32 mouse cellular contexts compared by ENCODE assay signal in the genomic region with DNA sequence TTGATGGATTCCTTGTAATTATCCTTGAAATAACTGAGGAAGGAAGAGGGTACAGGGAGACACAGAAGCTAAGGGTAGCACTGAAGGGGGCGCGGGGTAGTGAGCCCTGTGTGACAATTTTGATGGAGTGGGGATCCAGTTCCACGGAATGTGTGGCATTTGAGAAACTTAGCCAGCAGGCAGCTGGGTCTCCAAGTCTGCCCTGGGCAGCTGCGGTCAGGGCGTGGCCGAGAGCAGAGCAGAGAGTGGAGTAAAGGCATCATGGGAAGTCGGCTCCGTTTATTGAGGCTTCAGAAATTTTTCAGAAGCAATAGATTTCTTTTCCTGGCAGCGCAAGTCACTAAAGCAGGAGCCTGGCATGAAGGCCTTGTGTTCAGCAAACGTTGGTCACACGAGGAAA. TPM values are rescaled to one million over a fixed set of nuclear protein-coding genes. Genes with fewer than 3 reads are reported as not detected.
DNase-seq lines count a peak whose midpoint lies in the region; ATAC-seq lines count a peak whose summit lies in the region.
"Had no signal": no experiment of that assay in that cellular context is flagged by ENCODE, and none has a peak within 500 bp of the region (broad histone marks: within the 10 kb centered on the region; RNA-seq: fewer than 3 reads in every experiment).

No protein-coding gene starts in this region.

- H3K4me1 ChIP-seq in heart, embryonic 10.5 days = peaks cover 5% of the 10 kb centered on the region
- H3K4me1 ChIP-seq in limb, embryonic 13.5 days = peaks cover 15% of the 10 kb centered on the region
- peaks cover 6% of the 10 kb centered on the region for H3K4me1 ChIP-seq in kidney, embryonic 15.5 days
- H3K4me1 ChIP-seq: liver, embryonic 15.5 days; megakaryocyte, embryonic 14.5 days had no signal

- no peaks in the 10 kb centered on the region for H3K27me3 ChIP-seq in heart, embryonic 10.5 days (ENCODE audit: insufficient read depth, poor library complexity, severe bottlenecking)
- H3K27me3 ChIP-seq in limb, embryonic 13.5 days = no peaks in the 10 kb centered on the region
- H3K27me3 ChIP-seq in kidney, embryonic 15.5 days = no peaks in the 10 kb centered on the region
- H3K27me3 ChIP-seq: heart, embryonic 15.5 days; liver, embryonic 15.5 days; lung, embryonic 15.5 days; midbrain, embryonic 15.5 days; neural tube, embryonic 15.5 days; Patski had no signal

- DNase-seq in embryo, embryonic 11 days = peak; percentile 20
- DNase-seq in embryo, embryonic 9.5 days (ENCODE audit: extremely low spot score) = no peak
- DNase-seq in heart, adult 11 months = peak; percentile 67
- no peak for DNase-seq in heart, embryonic 10.5 days (ENCODE audit: low spot score)
- peak; percentile 80 for DNase-seq in 3134 (ENCODE audit: extremely low read depth, insufficient read length, low spot score)
- no peak for DNase-seq in left cerebral cortex, postnatal 25 days (ENCODE audit: low spot score in 2 of 2)
- DNase-seq: adrenal gland, postnatal 36 days; cerebellum, adult 9-11 months; forebrain, postnatal 0 days; gastrocnemius, postnatal 25 days; heart, postnatal 36 days; liver; lung, postnatal 36 days; thymus, adult 2 months; thymus, postnatal 4 days had no signal

- H3K9me3 ChIP-seq in heart, embryonic 10.5 days = no peaks in the 10 kb centered on the region
- no peaks in the 10 kb centered on the region for H3K9me3 ChIP-seq in limb, embryonic 13.5 days
- no peaks in the 10 kb centered on the region for H3K9me3 ChIP-seq in kidney, embryonic 15.5 days (replicated peaks)
- H3K9me3 ChIP-seq: heart, embryonic 15.5 days; liver, embryonic 15.5 days; lung, embryonic 15.5 days; midbrain, embryonic 15.5 days; neural tube, embryonic 15.5 days had no signal

- H3K9ac ChIP-seq in limb, embryonic 13.5 days = no peak overlapping the region
- no peak overlapping the region for H3K9ac ChIP-seq in kidney, embryonic 15.5 days
- H3K9ac ChIP-seq: forebrain, postnatal 0 days; heart, embryonic 15.5 days; hindbrain, embryonic 14.5 days; liver, embryonic 15.5 days; lung, embryonic 15.5 days; midbrain, embryonic 15.5 days; neural tube, embryonic 15.5 days had no signal

- 77% methylated on average over 11 of the region's 11 CpGs for WGBS in heart, embryonic 10.5 days
- 70% methylated on average over 11 of the region's 11 CpGs for WGBS in limb, embryonic 13.5 days
- WGBS in kidney, embryonic 15.5 days = 76% methylated on average over 11 of the region's 11 CpGs

- no peak overlapping the region for H3K27ac ChIP-seq in heart, embryonic 10.5 days
- H3K27ac ChIP-seq in limb, embryonic 13.5 days = no peak overlapping the region
- H3K27ac ChIP-seq in kidney, embryonic 15.5 days = no peak overlapping the region
- H3K27ac ChIP-seq: heart, embryonic 15.5 days; kidney, postnatal 0 days; liver, embryonic 15.5 days; lung, embryonic 15.5 days; midbrain, embryonic 15.5 days; neural tube, embryonic 15.5 days had no signal

- no peak overlapping the region for H3K4me2 ChIP-seq in limb, embryonic 13.5 days (replicated peaks)
- H3K4me2 ChIP-seq in kidney, embryonic 15.5 days = no peak overlapping the region
- H3K4me2 ChIP-seq: heart, embryonic 15.5 days; hindbrain, embryonic 14.5 days; liver, embryonic 15.5 days; lung, embryonic 15.5 days; midbrain, embryonic 15.5 days; neural tube, embryonic 15.5 days had no signal

- ATAC-seq in limb, embryonic 13.5 days (ENCODE audit: low FRiP score, low read depth) = peak; percentile 43; the same call in 1 of the 2 replicates
- ATAC-seq in kidney, embryonic 15.5 days (replicated peaks; ENCODE audit: low FRiP score) = no peak
- ATAC-seq: forebrain, postnatal 0 days; intestine, postnatal 0 days; midbrain, embryonic 15.5 days; Patski had no signal

- no peak overlapping the region for H3K4me3 ChIP-seq in heart, embryonic 10.5 days
- no peak overlapping the region for H3K4me3 ChIP-seq in limb, embryonic 13.5 days
- no peak overlapping the region for H3K4me3 ChIP-seq in kidney, embryonic 15.5 days (replicated peaks)
- H3K4me3 ChIP-seq: heart, embryonic 15.5 days; liver, embryonic 15.5 days; lung, embryonic 15.5 days; megakaryocyte, embryonic 14.5 days; midbrain, embryonic 15.5 days; neural tube, embryonic 15.5 days had no signal

- H3K36me3 ChIP-seq in heart, embryonic 10.5 days = no peaks in the 10 kb centered on the region
- H3K36me3 ChIP-seq in limb, embryonic 13.5 days = no peaks in the 10 kb centered on the region
- no peaks in the 10 kb centered on the region for H3K36me3 ChIP-seq in kidney, embryonic 15.5 days
- H3K36me3 ChIP-seq: heart, embryonic 15.5 days; liver, embryonic 15.5 days; lung, embryonic 15.5 days; midbrain, embryonic 15.5 days; neural tube, embryonic 15.5 days had no signal

- intact Hi-C loops in left cerebral cortex, postnatal 25 days (cut with DNase I) = no loop called here

RNA-seq across cellular contexts. Expression of a gene that starts 12.9 kb away (rescaled TPM):
- polyA plus RNA-seq in heart, embryonic 10.5 days (2016; fragmentation: Nextera tagmentation; extraction: Ambion mirVana) = 54.8 and 54.9 TPM in 2 replicates
- polyA plus RNA-seq in limb, embryonic 13.5 days (2015; fragmentation: Nextera tagmentation; extraction: Ambion mirVana) = 87.7 and 92.6 TPM in 2 replicates
- total RNA-seq in left cerebral cortex, postnatal 25 days (2021) = 10 to 100 TPM; 25.2 to 31.6 TPM
- polyA plus RNA-seq in kidney, embryonic 15.5 days (2015; fragmentation: Nextera tagmentation; extraction: Ambion mirVana) = 47.8 and 48.4 TPM in 2 replicates

RNA-seq across cellular contexts. Expression of a gene that starts 38.1 kb away (rescaled TPM):
- polyA plus RNA-seq in heart, embryonic 10.5 days (2016; fragmentation: Nextera tagmentation; extraction: Ambion mirVana) = 0.14 TPM in 1 of 2 replicates, not detected in the other
- 0.10 TPM in 1 of 2 replicates, not detected in the other for polyA plus RNA-seq in limb, embryonic 13.5 days (2015; fragmentation: Nextera tagmentation; extraction: Ambion mirVana)
- under 1 TPM in 1 of 2 experiments, not detected in 1; 0.23 TPM for total RNA-seq in left cerebral cortex, postnatal 25 days (2021)
- 0.05 TPM in 2 replicates for polyA plus RNA-seq in kidney, embryonic 15.5 days (2015; fragmentation: Nextera tagmentation; extraction: Ambion mirVana)
- total RNA-seq: adrenal gland, adult 18-20 months; forebrain, postnatal 0 days; gastrocnemius, postnatal 25 days; heart, postnatal 36 days had no signal
- polyA plus RNA-seq: heart, embryonic 15.5 days; hindbrain, embryonic 14.5 days; large intestine, adult 2 months; liver, embryonic 15.5 days; lung, embryonic 15.5 days; neural tube, embryonic 15.5 days; stomach, embryonic 16.5 days; thymus, adult 2 months had no signal

RNA-seq across cellular contexts. Expression of a gene that starts 43.7 kb away (rescaled TPM):
- 0.65 and 1.2 TPM in 2 replicates for polyA plus RNA-seq in heart, embryonic 10.5 days (2016; fragmentation: Nextera tagmentation; extraction: Ambion mirVana)
- 1.6 and 2.3 TPM in 2 replicates for polyA plus RNA-seq in limb, embryonic 13.5 days (2015; fragmentation: Nextera tagmentation; extraction: Ambion mirVana)
- 1 to 10 TPM; 1.7 to 2.0 TPM for total RNA-seq in left cerebral cortex, postnatal 25 days (2021)
- 2.1 and 2.2 TPM in 2 replicates for polyA plus RNA-seq in kidney, embryonic 15.5 days (2015; fragmentation: Nextera tagmentation; extraction: Ambion mirVana)
- total RNA-seq: adrenal gland, adult 18-20 months; adrenal gland, postnatal 36 days; common myeloid progenitor, adult 5-6 weeks; gastrocnemius, postnatal 25 days; heart, adult 8-10 months; heart, postnatal 36 days had no signal

Comparison
In these comparisons a context has a peak if more than half of its experiments do, and no peak if none do; other contexts are left out.
1. DNase-seq: peak in embryo, embryonic 11 days (single experiment), heart, adult 11 months (single experiment) and 3134 (single experiment); none in embryo, embryonic 9.5 days (single experiment), heart, embryonic 10.5 days (single experiment) and left cerebral cortex, postnatal 25 days (0 of 2).